In the genomic region with DNA sequence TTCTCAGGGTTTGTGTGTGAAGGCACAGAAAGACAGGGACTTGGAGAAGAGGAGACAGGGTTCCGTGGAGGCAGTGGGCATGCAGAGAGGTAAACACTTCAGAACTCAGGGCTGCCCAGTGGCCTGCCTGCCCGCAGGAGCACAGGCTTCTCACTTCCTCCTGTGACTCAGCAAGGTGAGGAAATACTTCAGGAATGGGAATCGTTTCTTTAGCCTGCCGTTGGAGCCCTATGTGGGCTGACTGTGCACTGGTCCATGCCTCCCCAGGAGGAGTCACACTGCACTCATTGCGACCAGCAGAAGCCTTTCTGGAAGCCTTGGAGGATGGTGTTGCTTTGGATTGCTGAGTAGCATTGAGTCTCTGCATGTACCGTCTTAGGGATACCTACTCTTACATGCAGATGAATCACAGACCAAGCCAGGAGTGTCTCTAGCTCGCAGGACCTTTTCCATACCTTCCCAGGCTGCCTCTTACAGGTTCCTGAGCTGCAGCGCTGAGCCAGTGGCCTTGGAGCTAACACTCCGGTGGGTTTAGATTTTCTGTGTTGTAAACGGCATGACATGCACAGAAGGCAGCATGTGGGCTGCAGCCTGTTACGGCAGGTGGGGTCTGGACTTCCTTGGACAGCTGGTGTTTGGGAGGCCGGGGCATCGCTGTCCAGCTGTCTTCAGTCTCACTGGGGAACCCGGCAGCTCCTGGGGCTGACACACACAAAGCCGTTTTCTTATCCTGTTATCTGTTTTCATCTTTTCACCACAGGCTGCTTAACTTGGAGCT, we compare ENCODE assay signal across 10 mouse cellular contexts. TPM values are rescaled to one million over a fixed set of nuclear protein-coding genes. Genes with fewer than 3 reads are reported as not detected.
DNase-seq lines count a peak whose midpoint lies in the region; ATAC-seq lines count a peak whose summit lies in the region.
"Had no signal": no experiment of that assay in that cellular context is flagged by ENCODE, and none has a peak within 500 bp of the region (broad histone marks: within the 10 kb centered on the region; RNA-seq: fewer than 3 reads in every experiment).

No protein-coding gene starts in this region.

- H3K4me1 ChIP-seq in forebrain, embryonic 10.5 days, result peaks cover 11% of the 10 kb centered on the region
- H3K4me1 ChIP-seq in forebrain, embryonic 16.5 days (replicated peaks; ENCODE audit: control insufficient read depth, insufficient read depth, low read length), result peaks cover 5% of the 10 kb centered on the region; the same call in 1 of the 2 replicates
- peaks cover 11% of the 10 kb centered on the region; the same call in 1 of the 2 replicates for H3K4me1 ChIP-seq in midbrain, embryonic 12.5 days

- H3K9ac ChIP-seq in forebrain, embryonic 16.5 days (replicated peaks; ENCODE audit: low read depth, low read length), result no peak overlapping the region
- no peak overlapping the region for H3K9ac ChIP-seq in midbrain, embryonic 12.5 days (replicated peaks)

- WGBS in forebrain, embryonic 10.5 days, result 70% methylated on average over 15 of the region's 15 CpGs
- 57% methylated on average over 15 of the region's 15 CpGs for WGBS in forebrain, embryonic 16.5 days
- WGBS in midbrain, embryonic 12.5 days, result 51% methylated on average over 15 of the region's 15 CpGs

- H3K9me3 ChIP-seq in forebrain, embryonic 10.5 days, result no peaks in the 10 kb centered on the region
- no peaks in the 10 kb centered on the region for H3K9me3 ChIP-seq in forebrain, embryonic 16.5 days (ENCODE audit: control insufficient read depth, low read length)
- H3K9me3 ChIP-seq in midbrain, embryonic 12.5 days, result no peaks in the 10 kb centered on the region

- H3K27me3 ChIP-seq in forebrain, embryonic 10.5 days (ENCODE audit: poor library complexity, severe bottlenecking), result no peaks in the 10 kb centered on the region
- no peaks in the 10 kb centered on the region for H3K27me3 ChIP-seq in forebrain, embryonic 16.5 days (replicated peaks; ENCODE audit: control insufficient read depth, insufficient read depth, low read length)
- no peaks in the 10 kb centered on the region for H3K27me3 ChIP-seq in midbrain, embryonic 12.5 days

- no peak overlapping the region for H3K4me3 ChIP-seq in forebrain, embryonic 10.5 days
- H3K4me3 ChIP-seq in forebrain, embryonic 16.5 days (replicated peaks; ENCODE audit: low read length), result no peak overlapping the region
- H3K4me3 ChIP-seq in midbrain, embryonic 12.5 days, result no peak overlapping the region

- no peak for DNase-seq in forebrain, embryonic 10.5 days (ENCODE audit: extremely low spot score, low spot score)
- DNase-seq in right cerebral cortex, adult 2 months (ENCODE audit: low spot score in 2 of 2), result peak; percentile 17 to 24
- DNase-seq in right cerebral cortex, postnatal 36 days (ENCODE audit: low spot score in 2 of 2), result no peak
- DNase-seq in cerebellum, adult 8-10 months, result no peak
- DNase-seq: cerebellum, adult 11 months; thymus, postnatal 14 days had no signal

- H3K36me3 ChIP-seq in forebrain, embryonic 10.5 days (replicated peaks), result no peaks in the 10 kb centered on the region
- H3K36me3 ChIP-seq in forebrain, embryonic 16.5 days (ENCODE audit: control insufficient read depth, insufficient read depth), result no peaks in the 10 kb centered on the region
- no peaks in the 10 kb centered on the region for H3K36me3 ChIP-seq in midbrain, embryonic 12.5 days

- no peak for ATAC-seq in forebrain, embryonic 16.5 days
- ATAC-seq in midbrain, embryonic 12.5 days (ENCODE audit: low FRiP score, low read depth), result peak; percentile 85
- no peak for ATAC-seq in monocyte, adult 5-6 weeks (replicated peaks; ENCODE audit: insufficient number of reproducible peaks, low FRiP score, low TSS enrichment, poor library complexity, severe bottlenecking)
- ATAC-seq in CD4-positive, CD25-positive, alpha-beta regulatory T cell, adult 4 months, result no peak

- no peak overlapping the region for H3K4me2 ChIP-seq in forebrain, embryonic 16.5 days (ENCODE audit: low read length)
- H3K4me2 ChIP-seq in midbrain, embryonic 12.5 days (replicated peaks), result no peak overlapping the region

- peak overlapping the region; percentile 12 for H3K27ac ChIP-seq in forebrain, embryonic 10.5 days
- H3K27ac ChIP-seq in forebrain, embryonic 16.5 days (ENCODE audit: low read length), result no peak overlapping the region
- H3K27ac ChIP-seq in midbrain, embryonic 12.5 days (replicated peaks), result peak overlapping the region; percentile 56

RNA-seq across cellular contexts. Expression of a gene that starts 34.4 kb away (rescaled TPM):
- polyA plus RNA-seq in forebrain, embryonic 10.5 days (2016; fragmentation: Nextera tagmentation; extraction: Ambion mirVana), result 4.1 and 4.3 TPM in 2 replicates
- polyA plus RNA-seq in forebrain, embryonic 16.5 days (2015; fragmentation: Nextera tagmentation; extraction: Ambion mirVana), result 11.1 TPM in 2 replicates
- 10.0 and 12.1 TPM in 2 replicates for polyA plus RNA-seq in midbrain, embryonic 12.5 days (2016; fragmentation: Nextera tagmentation; extraction: Ambion mirVana)
- total RNA-seq in monocyte, adult 5-6 weeks (2017), result 1.6 to 7.7 TPM (median 1.8 TPM) in 3 replicates
- 1 to 10 TPM; 3.6 to 5.6 TPM for polyA plus RNA-seq in CD4-positive, CD25-positive, alpha-beta regulatory T cell, adult 4 months (2017; shearing (Covaris generic))

Comparison
In these comparisons a context has a peak if more than half of its experiments do, and no peak if none do; other contexts are left out.
1. DNase-seq: peak in right cerebral cortex, adult 2 months (2 of 2); none in forebrain, embryonic 10.5 days (single experiment), right cerebral cortex, postnatal 36 days (0 of 2) and cerebellum, adult 8-10 months (single experiment).